Mouse (Mus musculus): ENCODE results near the gene Gm21767.
"Not testable (repeated sequence)": the region's sequence is repeated elsewhere in the genome, so short reads cannot be mapped to it uniquely, and the experiment has no call there.

Gene Gm21767

GRCm38 (mm10) chrY:13941438-13941837 lies at the start of gene Gm21767:
Gene Gm21767, plus strand, starts transcription at chrY:13941738.
- not testable (repeated sequence) for DNase-seq
